Mouse (Mus musculus): ENCODE results near the gene Serf1. TPM values are rescaled to one million over a fixed set of nuclear protein-coding genes. Genes with fewer than 3 reads are reported as not detected.
A peak's percentile ranks its signal among the peaks of the same experiment; 100 is the strongest.

The Serf1 gene
- polyA plus RNA-seq (2012; rRNA removed), result 3.6 and 4.4 TPM in 2 replicates

DNA sequence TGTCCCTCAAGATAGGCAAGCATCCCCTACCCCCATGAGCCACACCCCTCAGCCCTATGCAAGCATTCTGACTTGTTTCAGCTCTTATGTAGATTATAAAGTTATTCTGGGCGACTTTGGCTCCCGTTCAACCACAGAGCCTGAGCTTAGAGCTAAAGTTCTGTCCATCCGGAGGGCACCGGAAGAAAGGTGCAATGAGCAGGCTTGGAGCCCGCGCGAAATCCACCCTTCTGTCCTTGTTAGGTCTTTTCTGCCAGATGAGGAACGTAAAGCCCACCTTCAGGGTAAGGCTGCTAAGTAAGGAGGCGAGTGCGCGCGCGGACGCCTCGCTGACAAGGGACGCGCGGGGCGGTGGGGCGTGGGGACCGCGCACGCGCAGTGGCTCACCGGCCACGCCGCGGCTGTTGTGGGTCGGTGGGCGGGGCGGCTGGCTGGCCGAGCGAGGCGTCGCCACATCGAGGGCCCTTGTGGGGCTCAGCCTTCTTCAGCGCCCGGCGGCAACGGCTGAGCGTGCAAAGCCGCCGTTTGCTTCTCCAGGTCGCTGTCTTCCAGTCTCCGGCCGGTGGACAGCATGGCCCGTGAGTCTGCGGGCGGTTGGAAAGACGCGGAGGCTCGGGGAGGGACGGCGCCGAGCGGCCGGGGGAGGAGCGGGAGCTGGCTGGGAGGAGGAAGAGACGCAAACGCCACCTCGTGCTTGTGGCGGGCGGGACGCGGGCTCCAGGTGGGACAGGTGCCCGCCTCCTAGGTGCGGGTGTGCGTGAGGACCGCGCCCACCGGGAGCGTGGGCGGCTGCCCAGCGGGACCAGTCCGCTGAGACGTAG is at the start of gene Serf1:
TSS of gene Serf1 (plus strand) at position 361 of the 821 bp plus-strand sequence.
- H3K4me3 ChIP-seq (ENCODE audit: control insufficient read depth, insufficient read depth, low read length), result peak within 1 kb of the TSS; percentile 75
- TF ChIP-seq CTCF (IDR thresholded peaks at IDR 0.05; ENCODE audit: borderline replicate concordance, control insufficient read depth, extremely low read depth, insufficient read depth, low read length, poor library complexity) (peak; percentile 19; the same call in 1 of the 2 replicates), POLR2A (IDR thresholded peaks at IDR 0.05; ENCODE audit: control insufficient read depth, extremely low read depth, insufficient read depth, low read length, poor library complexity) (no peak)
- H3K27me3 ChIP-seq (ENCODE audit: control insufficient read depth, insufficient read depth, low read length), result no peaks in the 10 kb centered on the region

GRCm38 (mm10) chr13:100063936-100064335 is 43.9 kb upstream of the Serf1 start:
- H3K27ac ChIP-seq (ENCODE audit: control insufficient read depth, insufficient read depth, low read length), result no peak overlapping the region
- no peaks in the 10 kb centered on the region for H3K27me3 ChIP-seq (ENCODE audit: control insufficient read depth, insufficient read depth, low read length)
- over 99% methylated on average over 3 of the region's 3 CpGs for WGBS
- H3K36me3 ChIP-seq (ENCODE audit: control insufficient read depth, insufficient read depth, low read length), result peaks cover 69% of the 10 kb centered on the region
- no peak for DNase-seq
- no peak for TF ChIP-seq POLR2A (IDR thresholded peaks at IDR 0.05; ENCODE audit: control insufficient read depth, extremely low read depth, insufficient read depth, low read length, poor library complexity)
- no peak for TF ChIP-seq CTCF (IDR thresholded peaks at IDR 0.05; ENCODE audit: borderline replicate concordance, control insufficient read depth, extremely low read depth, insufficient read depth, low read length, poor library complexity)
- H3K4me1 ChIP-seq (replicated peaks; ENCODE audit: control insufficient read depth, insufficient read depth, low read length), result no peaks in the 10 kb centered on the region
- no peak overlapping the region for H3K4me3 ChIP-seq (ENCODE audit: control insufficient read depth, insufficient read depth, low read length)

More for the DNA sequence above, at the start of gene Serf1:
- peak; percentile 69 for DNase-seq
- Histone ChIP-seq H3K4me1 (replicated peaks; ENCODE audit: control insufficient read depth, insufficient read depth, low read length) (peaks cover 7% of the 10 kb centered on the region), H3K36me3 (ENCODE audit: control insufficient read depth, insufficient read depth, low read length) (no peaks in the 10 kb centered on the region), H3K27ac (ENCODE audit: control insufficient read depth, insufficient read depth, low read length) (no peak within 1 kb of the TSS)
- under 1% methylated on average over 76 of the region's 76 CpGs for WGBS

- H3K4me3 ChIP-seq (ENCODE audit: control insufficient read depth, insufficient read depth, low read length), result no peak overlapping the region
- no peak overlapping the region for H3K27ac ChIP-seq (ENCODE audit: control insufficient read depth, insufficient read depth, low read length)
- no peak for DNase-seq
- no peaks in the 10 kb centered on the region for H3K27me3 ChIP-seq (ENCODE audit: control insufficient read depth, insufficient read depth, low read length)
- H3K4me1 ChIP-seq (replicated peaks; ENCODE audit: control insufficient read depth, insufficient read depth, low read length), result no peaks in the 10 kb centered on the region
- TF ChIP-seq POLR2A (IDR thresholded peaks at IDR 0.05; ENCODE audit: control insufficient read depth, extremely low read depth, insufficient read depth, low read length, poor library complexity) (no peak), CTCF (IDR thresholded peaks at IDR 0.05; ENCODE audit: borderline replicate concordance, control insufficient read depth, extremely low read depth, insufficient read depth, low read length, poor library complexity) (no peak)
- WGBS, result 91% methylated on average over 6 of the region's 6 CpGs
- peaks cover 69% of the 10 kb centered on the region for H3K36me3 ChIP-seq (ENCODE audit: control insufficient read depth, insufficient read depth, low read length)
Measured at GRCm38 (mm10) chr13:100067821-100068220, 40.0 kb upstream of the Serf1 start.

DNA sequence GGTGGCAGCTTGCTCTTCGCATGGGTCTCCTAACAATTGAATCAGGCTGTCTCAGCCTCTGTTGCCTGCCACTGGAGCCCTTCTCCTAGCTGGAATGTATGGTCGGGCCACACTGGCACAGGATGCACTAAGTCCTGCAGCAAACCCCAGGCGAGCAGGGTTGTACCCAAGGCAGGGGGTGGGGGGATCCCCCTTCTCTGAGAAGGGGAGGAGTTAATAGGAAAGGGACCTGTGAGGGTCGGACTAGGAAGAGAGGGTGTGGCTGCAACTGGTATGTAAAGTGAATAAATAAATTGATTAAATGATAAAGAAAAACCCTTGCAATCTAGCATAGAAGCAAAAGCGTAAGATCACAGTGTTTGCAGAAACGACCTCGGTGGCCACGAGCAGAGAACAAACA is 36.3 kb upstream of the Serf1 start:
- TF ChIP-seq CTCF (IDR thresholded peaks at IDR 0.05; ENCODE audit: borderline replicate concordance, control insufficient read depth, extremely low read depth, insufficient read depth, low read length, poor library complexity) (no peak), POLR2A (IDR thresholded peaks at IDR 0.05; ENCODE audit: control insufficient read depth, extremely low read depth, insufficient read depth, low read length, poor library complexity) (no peak)
- no peaks in the 10 kb centered on the region for H3K4me1 ChIP-seq (replicated peaks; ENCODE audit: control insufficient read depth, insufficient read depth, low read length)
- no peaks in the 10 kb centered on the region for H3K27me3 ChIP-seq (ENCODE audit: control insufficient read depth, insufficient read depth, low read length)
- no peak overlapping the region for H3K4me3 ChIP-seq (ENCODE audit: control insufficient read depth, insufficient read depth, low read length)
- 95% methylated on average over 8 of the region's 8 CpGs for WGBS
- H3K36me3 ChIP-seq (ENCODE audit: control insufficient read depth, insufficient read depth, low read length), result peaks cover 77% of the 10 kb centered on the region
- H3K27ac ChIP-seq (ENCODE audit: control insufficient read depth, insufficient read depth, low read length), result no peak overlapping the region
- no peak for DNase-seq

DNA sequence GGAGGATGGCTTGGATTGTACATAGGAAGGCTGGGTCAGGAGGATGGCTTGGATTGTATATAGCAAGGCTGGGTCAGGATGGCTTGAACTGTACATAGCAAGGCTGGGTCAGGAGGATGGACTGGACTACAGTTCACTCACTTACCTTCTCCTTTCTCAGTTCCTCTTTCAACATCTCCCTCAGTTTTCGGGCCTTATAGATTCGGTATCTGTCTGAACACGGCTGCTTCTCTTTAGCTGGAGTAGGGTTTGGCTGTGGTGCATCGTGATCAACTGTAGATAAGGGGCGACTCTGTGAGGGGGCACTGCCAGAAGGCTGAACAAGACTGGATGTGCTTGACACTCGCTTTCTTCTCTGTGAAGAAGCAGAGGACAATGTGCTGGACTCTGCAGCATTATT is 9.0 kb upstream of the Serf1 start:
- 89% methylated on average over 6 of the region's 6 CpGs for WGBS
- Histone ChIP-seq H3K27me3 (ENCODE audit: control insufficient read depth, insufficient read depth, low read length) (no peaks in the 10 kb centered on the region), H3K36me3 (ENCODE audit: control insufficient read depth, insufficient read depth, low read length) (peaks cover 34% of the 10 kb centered on the region), H3K27ac (ENCODE audit: control insufficient read depth, insufficient read depth, low read length) (no peak overlapping the region), H3K4me1 (replicated peaks; ENCODE audit: control insufficient read depth, insufficient read depth, low read length) (no peaks in the 10 kb centered on the region), H3K4me3 (ENCODE audit: control insufficient read depth, insufficient read depth, low read length) (no peak overlapping the region)
- TF ChIP-seq CTCF (IDR thresholded peaks at IDR 0.05; ENCODE audit: borderline replicate concordance, control insufficient read depth, extremely low read depth, insufficient read depth, low read length, poor library complexity), result no peak
- no peak for TF ChIP-seq POLR2A (IDR thresholded peaks at IDR 0.05; ENCODE audit: control insufficient read depth, extremely low read depth, insufficient read depth, low read length, poor library complexity)
- no peak for DNase-seq

- no peak for TF ChIP-seq CTCF (IDR thresholded peaks at IDR 0.05; ENCODE audit: borderline replicate concordance, control insufficient read depth, extremely low read depth, insufficient read depth, low read length, poor library complexity)
- no peak for TF ChIP-seq POLR2A (IDR thresholded peaks at IDR 0.05; ENCODE audit: control insufficient read depth, extremely low read depth, insufficient read depth, low read length, poor library complexity)
- H3K4me3 ChIP-seq (ENCODE audit: control insufficient read depth, insufficient read depth, low read length), result peak overlapping the region; percentile 87
- DNase-seq, result no peak
- no peaks in the 10 kb centered on the region for H3K27me3 ChIP-seq (ENCODE audit: control insufficient read depth, insufficient read depth, low read length)
- 2% methylated on average over 15 of the region's 15 CpGs for WGBS
- no peak overlapping the region for H3K27ac ChIP-seq (ENCODE audit: control insufficient read depth, insufficient read depth, low read length)
- peaks cover 4% of the 10 kb centered on the region for H3K4me1 ChIP-seq (replicated peaks; ENCODE audit: control insufficient read depth, insufficient read depth, low read length)
- H3K36me3 ChIP-seq (ENCODE audit: control insufficient read depth, insufficient read depth, low read length), result peaks cover 1% of the 10 kb centered on the region
Measured at GRCm38 (mm10) chr13:100103052-100103658, 4.7 kb upstream of the Serf1 start.

Measured in thymus, adult 2 months (tissue).